Mouse (Mus musculus) gonadal fat pad, adult 2 months (tissue): ENCODE measurements around the gene Zc3h18. TPM values are rescaled to one million over a fixed set of nuclear protein-coding genes. Genes with fewer than 3 reads are reported as not detected.
A peak's percentile ranks its signal among the peaks of the same experiment; 100 is the strongest.

ENCODE experiments used
- DNase-seq: peaks from one replicate; pipeline ENCODE4 v3.0.0-alpha.2; 2012; ENCODE audit warnings: low read depth
- polyA plus RNA-seq: library from polyadenylated mRNA; depleted of rRNA; stranded (reverse); fragments of >200 nt; gene quantifications from 2 replicates; pipeline ENCODE4 v1.2.3, GENCODE M21; 2012

Zc3h18 gene
- polyA plus RNA-seq, 1 experiment, result 18.9 TPM

GRCm38 (mm10) chr8:122436146-122436545, 59.7 kb downstream of the Zc3h18 start:
- DNase-seq, result no peak

DNA sequence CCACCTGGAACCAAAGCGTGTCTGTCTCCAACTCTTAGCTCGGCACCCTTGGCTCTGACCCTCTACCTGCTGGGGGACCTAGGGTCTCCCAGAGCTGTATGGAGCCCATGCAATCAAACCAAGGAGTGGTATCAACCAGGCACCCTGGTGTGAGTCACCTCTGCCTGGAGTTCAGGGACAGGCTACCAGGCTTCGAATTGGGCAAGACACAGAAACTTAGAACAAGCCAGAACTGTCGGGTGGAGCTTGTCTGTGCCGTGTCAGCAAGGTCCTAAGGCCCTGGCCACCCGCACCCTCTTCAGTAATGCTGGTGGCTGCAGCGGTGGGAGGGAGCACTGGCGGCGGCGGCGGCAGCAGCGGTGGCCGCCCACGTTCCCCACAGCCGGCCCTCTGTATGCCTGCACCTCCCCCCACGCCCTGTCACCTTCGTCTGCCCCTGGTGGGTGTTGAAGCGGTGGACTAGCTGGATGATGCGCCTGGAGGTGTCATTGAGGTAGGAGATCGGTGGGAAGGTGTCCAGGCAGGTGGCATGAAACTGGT, 60.2 kb downstream of the Zc3h18 start:
- DNase-seq, result no peak

- DNase-seq, result no peak
Observed at GRCm38 (mm10) chr8:122437708-122438331, 61.4 kb downstream of the Zc3h18 start.

GRCm38 (mm10) chr8:122439336-122439735, 62.9 kb downstream of the Zc3h18 start:
- DNase-seq, result no peak

DNA sequence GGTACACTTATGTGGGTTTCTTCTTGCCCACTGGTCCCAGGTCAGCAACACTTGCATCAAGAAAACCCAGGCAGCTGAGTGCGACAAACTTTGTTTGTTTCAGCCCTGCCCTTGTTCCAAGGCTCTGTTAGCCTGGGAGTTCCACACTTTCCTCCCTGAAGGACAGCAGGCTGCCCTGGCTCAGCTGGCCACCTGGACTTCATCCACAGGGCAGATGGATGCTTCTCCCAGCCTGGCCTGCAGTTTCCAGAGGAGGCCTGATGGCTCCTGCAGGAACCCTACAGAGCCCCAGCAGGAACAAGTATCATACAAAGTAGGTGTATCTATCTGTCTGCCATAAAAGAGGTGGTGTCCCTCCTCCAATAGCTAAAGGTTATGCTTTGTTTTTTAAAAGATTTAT, 64.9 kb downstream of the Zc3h18 start:
- no peak for DNase-seq

GRCm38 (mm10) chr8:122442356-122442755, 65.9 kb downstream of the Zc3h18 start:
- DNase-seq, result no peak

- DNase-seq, result no peak
Observed at GRCm38 (mm10) chr8:122442781-122443180, 66.4 kb downstream of the Zc3h18 start.

GRCm38 (mm10) chr8:122443262-122444006, 67.0 kb downstream of the Zc3h18 start, which contains the start of gene Mvd:
Gene Mvd, minus strand, starts transcription at chr8:122443422.
- peak; percentile 87 for DNase-seq

DNA sequence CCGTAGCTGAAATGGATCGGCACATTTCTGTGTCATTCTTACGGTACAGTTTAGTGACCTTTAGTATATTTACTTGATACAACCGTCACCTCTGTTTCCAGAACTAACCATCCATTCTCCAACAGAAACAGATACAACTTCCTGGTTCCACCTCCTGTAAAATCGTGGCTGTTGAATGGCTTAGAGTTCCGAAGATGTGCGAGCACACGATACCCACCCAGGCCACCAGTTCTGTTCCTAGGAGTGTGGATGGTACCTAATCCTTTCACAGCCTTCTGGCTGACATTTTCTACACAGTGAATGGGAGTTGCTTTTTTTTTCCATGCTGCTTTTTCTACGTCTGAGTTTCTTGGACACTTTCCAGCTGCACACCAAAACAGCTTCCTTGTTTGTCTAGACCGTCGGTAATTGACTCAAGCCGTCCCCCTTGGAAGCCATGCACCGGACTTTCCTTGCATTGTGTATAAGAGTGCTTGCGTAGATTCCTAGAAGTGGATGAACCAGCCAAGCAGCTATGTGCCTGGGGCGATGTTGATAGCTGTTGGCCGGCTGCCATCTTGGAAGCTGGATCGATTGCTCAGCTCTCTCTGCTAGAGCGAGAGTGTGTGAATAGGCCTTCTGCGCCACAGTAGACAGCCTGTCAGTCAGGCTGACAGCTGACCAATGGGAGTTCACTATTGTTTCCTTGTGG, 67.8 kb downstream of the Zc3h18 start:
- DNase-seq, result no peak

GRCm38 (mm10) chr8:122445203-122445602, 68.8 kb downstream of the Zc3h18 start:
- no peak for DNase-seq

- no peak for DNase-seq
Observed at GRCm38 (mm10) chr8:122451161-122451703, 74.8 kb downstream of the Zc3h18 start.

GRCm38 (mm10) chr8:122452154-122452553, 75.7 kb downstream of the Zc3h18 start:
- no peak for DNase-seq

DNA sequence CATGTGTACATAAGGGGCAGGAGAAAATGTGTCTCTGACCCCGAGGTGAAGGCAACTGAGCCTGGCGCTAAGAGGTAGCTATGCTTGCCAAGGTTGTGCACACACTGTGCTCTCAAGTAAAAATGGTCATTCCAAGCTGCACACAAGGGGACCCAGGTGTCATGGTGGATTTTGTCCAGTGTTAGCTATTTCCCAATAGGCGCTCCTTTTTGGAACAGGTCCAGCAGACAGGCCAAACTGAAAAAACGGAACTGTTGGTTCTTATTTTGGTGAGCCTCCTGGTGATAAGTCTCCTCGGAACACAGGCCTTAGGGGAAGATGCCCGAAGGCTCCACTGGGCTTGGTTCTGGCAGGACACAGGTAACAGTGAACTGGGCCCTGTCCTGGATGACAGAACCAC, 78.0 kb downstream of the Zc3h18 start:
- DNase-seq, result no peak

- DNase-seq, result no peak
Observed at GRCm38 (mm10) chr8:122457171-122457570, 80.8 kb downstream of the Zc3h18 start.

DNA sequence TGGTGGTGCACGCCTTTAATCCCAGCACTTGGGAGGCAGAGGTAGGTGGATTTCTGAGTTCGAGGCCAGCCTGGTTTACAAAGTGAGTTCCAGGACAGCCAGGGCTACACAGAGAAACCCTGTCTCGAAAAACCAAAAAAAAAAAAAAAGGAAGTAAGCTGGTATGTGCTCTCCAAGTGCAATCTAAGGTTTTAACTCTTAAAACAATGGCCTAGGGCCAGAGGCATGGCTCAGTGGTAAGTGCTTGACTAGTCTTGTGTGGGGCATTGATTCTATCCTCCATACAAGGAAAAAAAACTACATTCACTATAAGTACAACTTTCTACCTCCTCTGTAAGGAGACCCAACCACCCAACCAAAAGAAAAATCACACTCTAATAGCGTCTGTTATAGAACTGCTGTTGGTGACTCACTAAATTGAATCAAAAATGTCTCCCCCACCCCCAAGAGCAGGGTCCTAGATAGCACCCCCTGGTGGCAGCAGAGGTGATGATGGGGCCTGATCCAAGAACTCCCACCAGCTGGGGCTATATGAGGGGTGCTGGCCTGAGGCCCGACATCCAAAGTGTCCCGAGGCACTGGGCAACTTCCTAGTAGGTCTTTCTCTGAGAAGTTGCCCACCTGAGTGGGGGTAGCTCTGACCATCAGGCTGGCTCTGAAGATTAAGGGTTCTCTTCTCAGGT, 83.0 kb downstream of the Zc3h18 start:
- DNase-seq, result no peak

- no peak for DNase-seq
Observed at GRCm38 (mm10) chr8:122459990-122460389, 83.6 kb downstream of the Zc3h18 start.

GRCm38 (mm10) chr8:122460524-122461472, 84.4 kb downstream of the Zc3h18 start, which contains the start of gene Snai3:
Gene Snai3, minus strand, starts transcription at chr8:122460733.
- no peak for DNase-seq

DNA sequence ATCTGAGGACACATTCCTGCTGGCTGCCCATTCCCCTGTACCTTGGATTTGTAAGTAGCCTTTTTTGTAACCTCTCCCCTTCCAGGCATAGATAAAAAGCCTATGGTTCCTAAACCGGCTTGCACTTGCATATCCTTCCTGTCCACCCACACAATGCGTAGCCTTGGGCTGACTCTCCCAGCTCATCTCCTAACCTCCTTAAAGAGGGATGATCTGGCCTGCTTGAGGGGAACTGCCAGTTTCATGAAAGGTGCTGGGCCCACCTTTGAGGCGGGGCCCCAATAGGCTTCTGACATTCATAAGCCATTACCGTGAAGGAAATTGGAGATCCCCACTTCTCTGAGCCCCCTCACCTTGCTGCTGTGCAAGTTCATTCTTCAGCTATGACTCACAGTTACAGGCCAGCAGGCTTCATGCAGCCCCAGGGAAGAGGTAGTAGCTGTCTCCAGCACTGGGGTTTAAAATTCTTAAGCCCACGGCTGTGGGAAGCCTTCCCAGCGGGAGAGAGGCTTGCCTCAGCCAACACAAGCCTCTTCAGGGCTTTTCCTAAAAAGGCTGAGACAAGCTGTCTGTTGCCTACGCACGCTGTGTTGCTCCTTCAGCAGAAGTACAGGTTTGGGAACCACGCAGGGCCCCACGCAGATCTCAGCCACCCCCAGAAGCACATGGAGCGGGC, 85.2 kb downstream of the Zc3h18 start:
- peak; percentile 95 for DNase-seq

DNA sequence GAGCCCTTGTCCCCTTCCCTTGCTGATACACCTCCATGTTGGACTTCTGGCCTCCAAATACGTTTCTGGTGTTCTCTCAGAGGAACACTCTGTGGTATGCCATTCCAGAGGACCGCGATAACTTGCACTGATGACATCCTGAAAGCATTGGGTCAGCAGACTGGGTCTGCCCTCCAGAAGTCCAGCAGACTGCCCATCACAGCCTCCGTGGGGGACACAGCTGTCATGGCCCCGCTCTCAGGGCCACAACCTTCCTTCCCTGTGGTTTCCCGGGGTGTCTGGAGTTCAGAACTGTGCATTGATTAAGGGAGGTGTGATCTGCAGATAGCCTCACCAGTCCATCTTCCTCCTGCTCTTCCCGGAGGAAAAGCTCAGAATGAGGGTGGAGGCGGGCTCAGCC, 86.1 kb downstream of the Zc3h18 start:
- DNase-seq, result no peak
